Mouse (Mus musculus): Measurements from ENCODE around the gene Sytl1. TPM values are rescaled to one million over a fixed set of nuclear protein-coding genes. Genes with fewer than 3 reads are reported as not detected.

The Sytl1 gene
- polyA plus RNA-seq, 1 experiment = 3.4 TPM

DNA sequence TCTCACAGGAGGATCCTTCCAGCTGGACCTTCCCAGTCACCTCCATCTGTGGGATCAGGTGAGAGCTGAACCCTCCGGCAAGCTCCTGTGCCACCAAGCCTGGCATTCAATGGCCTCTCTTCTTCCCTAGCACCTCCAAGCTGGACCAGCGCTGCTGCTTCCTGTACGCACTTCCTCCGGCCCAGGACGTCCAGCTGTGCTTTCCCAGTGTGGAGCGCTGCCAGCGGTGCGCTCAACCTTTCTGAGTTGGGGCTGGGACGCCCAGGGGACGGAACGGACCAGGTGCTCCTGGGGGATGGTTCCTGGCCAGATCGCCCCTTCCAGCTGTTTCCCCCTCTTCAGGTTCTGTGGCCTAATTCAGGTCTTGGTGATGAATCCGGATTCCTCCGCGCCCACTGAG lies 15.8 kb downstream of the Sytl1 start:
- Histone ChIP-seq H3K27me3 (ENCODE audit: control insufficient read depth, insufficient read depth, insufficient read length) (no peaks in the 10 kb centered on the region), H3ac (ENCODE audit: control insufficient read depth, insufficient read length) (no peak overlapping the region), H3K36me3 (ENCODE audit: control insufficient read depth, insufficient read depth) (no peaks in the 10 kb centered on the region), H3K4me2 (ENCODE audit: low read depth) (no peak overlapping the region), H3K4me3 (no peak overlapping the region), H3K79me2 (ENCODE audit: control insufficient read depth, insufficient read depth) (no peaks in the 10 kb centered on the region)
- TF ChIP-seq TCF12 (IDR thresholded peaks at IDR 0.05; ENCODE audit: insufficient read depth, poor library complexity, severe bottlenecking) (no peak), MYOD1 (IDR thresholded peaks at IDR 0.05; ENCODE audit: control insufficient read depth in 1 of 3, insufficient read length in 2 of 3, low read depth in 2 of 3) (no peak), REST (IDR thresholded peaks at IDR 0.05; ENCODE audit: insufficient read depth, insufficient read length) (no peak), POLR2AphosphoS2 (IDR thresholded peaks at IDR 0.05; ENCODE audit: insufficient read length, low read depth) (no peak), MAX (IDR thresholded peaks at IDR 0.05; ENCODE audit: low read depth) (no peak), MYOG (IDR thresholded peaks at IDR 0.05; ENCODE audit: control insufficient read depth in 1 of 3, insufficient read depth in 1 of 3, insufficient read length in 2 of 3, low read depth in 2 of 3) (no peak), CEBPB (IDR thresholded peaks at IDR 0.05; ENCODE audit: insufficient read depth, poor library complexity, severe bottlenecking) (no peak), SRF (IDR thresholded peaks at IDR 0.05; ENCODE audit: control insufficient read depth, insufficient read length, low read depth) (no peak), TCF3 (IDR thresholded peaks at IDR 0.05; ENCODE audit: insufficient read length, low read depth) (no peak)

DNA sequence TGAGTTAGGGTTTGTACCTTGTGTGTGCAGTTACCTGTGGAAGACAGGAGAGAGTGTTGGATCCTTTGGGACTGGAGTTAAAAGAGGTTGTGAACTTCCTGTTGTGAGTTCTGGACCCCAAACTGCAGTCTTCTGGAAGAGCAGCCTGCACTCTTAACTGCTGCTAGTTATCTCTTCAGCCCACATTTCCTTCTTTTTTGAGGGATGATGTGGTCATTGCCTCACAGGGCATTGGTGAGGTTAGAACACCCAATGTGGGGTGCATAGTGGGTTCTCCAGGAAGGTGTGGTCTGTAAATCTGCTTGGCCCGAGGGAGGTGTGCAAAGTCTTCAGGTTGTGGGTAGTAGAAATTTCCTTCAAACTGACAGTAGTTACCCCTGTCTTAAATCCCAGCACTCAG lies 18.6 kb downstream of the Sytl1 start:
- Histone ChIP-seq H3K4me2 (ENCODE audit: low read depth) (no peak overlapping the region), H3K27me3 (ENCODE audit: control insufficient read depth, insufficient read depth, insufficient read length) (no peaks in the 10 kb centered on the region), H3K4me3 (no peak overlapping the region), H3K79me2 (ENCODE audit: control insufficient read depth, insufficient read depth) (no peaks in the 10 kb centered on the region), H3ac (ENCODE audit: control insufficient read depth, insufficient read length) (no peak overlapping the region), H3K36me3 (ENCODE audit: control insufficient read depth, insufficient read depth) (no peaks in the 10 kb centered on the region)
- TF ChIP-seq CEBPB (IDR thresholded peaks at IDR 0.05; ENCODE audit: insufficient read depth, poor library complexity, severe bottlenecking) (no peak), USF1 (IDR thresholded peaks at IDR 0.05; ENCODE audit: low read depth) (no peak), MYOD1 (IDR thresholded peaks at IDR 0.05; ENCODE audit: control insufficient read depth in 1 of 3, insufficient read length in 2 of 3, low read depth in 2 of 3) (no peak), SRF (IDR thresholded peaks at IDR 0.05; ENCODE audit: control insufficient read depth, insufficient read length, low read depth) (no peak), MAX (IDR thresholded peaks at IDR 0.05; ENCODE audit: low read depth) (no peak), POLR2AphosphoS2 (IDR thresholded peaks at IDR 0.05; ENCODE audit: insufficient read length, low read depth) (no peak), E2F4 (IDR thresholded peaks at IDR 0.05; ENCODE audit: insufficient read depth) (no peak), MYOG (IDR thresholded peaks at IDR 0.05; ENCODE audit: control insufficient read depth in 1 of 3, insufficient read depth in 1 of 3, insufficient read length in 2 of 3, low read depth in 2 of 3) (no peak), POLR2A (IDR thresholded peaks at IDR 0.05; ENCODE audit: insufficient read length, low read depth) (no peak), TCF12 (IDR thresholded peaks at IDR 0.05; ENCODE audit: insufficient read depth, poor library complexity, severe bottlenecking) (no peak), TCF3 (IDR thresholded peaks at IDR 0.05; ENCODE audit: insufficient read length, low read depth) (no peak), REST (IDR thresholded peaks at IDR 0.05; ENCODE audit: insufficient read depth, insufficient read length) (no peak)

- Histone ChIP-seq H3K79me2 (ENCODE audit: control insufficient read depth, insufficient read depth) (no peaks in the 10 kb centered on the region), H3K4me2 (ENCODE audit: low read depth) (no peak overlapping the region), H3K4me3 (no peak overlapping the region), H3ac (ENCODE audit: control insufficient read depth, insufficient read length) (no peak overlapping the region), H3K27me3 (ENCODE audit: control insufficient read depth, insufficient read depth, insufficient read length) (no peaks in the 10 kb centered on the region), H3K36me3 (ENCODE audit: control insufficient read depth, insufficient read depth) (no peaks in the 10 kb centered on the region)
- TF ChIP-seq MYOG (IDR thresholded peaks at IDR 0.05; ENCODE audit: control insufficient read depth in 1 of 3, insufficient read depth in 1 of 3, insufficient read length in 2 of 3, low read depth in 2 of 3) (no peak), USF1 (IDR thresholded peaks at IDR 0.05; ENCODE audit: low read depth) (no peak), POLR2A (IDR thresholded peaks at IDR 0.05; ENCODE audit: insufficient read length, low read depth) (no peak), SRF (IDR thresholded peaks at IDR 0.05; ENCODE audit: control insufficient read depth, insufficient read length, low read depth) (no peak), CEBPB (IDR thresholded peaks at IDR 0.05; ENCODE audit: insufficient read depth, poor library complexity, severe bottlenecking) (no peak), TCF3 (IDR thresholded peaks at IDR 0.05; ENCODE audit: insufficient read length, low read depth) (no peak), MYOD1 (IDR thresholded peaks at IDR 0.05; ENCODE audit: control insufficient read depth in 1 of 3, insufficient read length in 2 of 3, low read depth in 2 of 3) (no peak), MAX (IDR thresholded peaks at IDR 0.05; ENCODE audit: low read depth) (no peak), POLR2AphosphoS2 (IDR thresholded peaks at IDR 0.05; ENCODE audit: insufficient read length, low read depth) (no peak), REST (IDR thresholded peaks at IDR 0.05; ENCODE audit: insufficient read depth, insufficient read length) (no peak), E2F4 (IDR thresholded peaks at IDR 0.05; ENCODE audit: insufficient read depth) (no peak), TCF12 (IDR thresholded peaks at IDR 0.05; ENCODE audit: insufficient read depth, poor library complexity, severe bottlenecking) (no peak)
Observed at GRCm38 (mm10) chr4:133243538-133243937, 19.4 kb downstream of the Sytl1 start.

DNA sequence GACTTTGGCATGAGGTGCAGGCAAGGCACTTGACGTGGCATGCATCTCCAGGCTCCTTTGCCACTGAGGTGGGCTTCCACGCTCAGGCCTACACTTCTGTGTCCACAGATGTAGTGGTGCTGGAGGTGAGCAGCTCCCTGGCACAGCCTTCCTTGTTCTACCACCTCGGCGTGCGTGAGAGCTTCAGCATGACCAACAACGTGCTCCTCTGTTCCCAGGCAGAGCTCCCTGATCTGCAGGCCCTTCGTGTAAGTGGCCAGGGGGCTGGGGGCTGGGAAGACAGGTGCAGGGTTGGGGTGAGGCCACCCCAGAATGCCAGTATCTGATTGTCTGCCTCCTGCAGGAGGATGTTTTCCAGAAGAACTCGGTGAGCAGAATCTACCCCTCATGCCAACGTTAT lies 20.2 kb downstream of the Sytl1 start:
- Histone ChIP-seq H3ac (ENCODE audit: control insufficient read depth, insufficient read length) (no peak overlapping the region), H3K36me3 (ENCODE audit: control insufficient read depth, insufficient read depth) (no peaks in the 10 kb centered on the region), H3K79me2 (ENCODE audit: control insufficient read depth, insufficient read depth) (no peaks in the 10 kb centered on the region), H3K27me3 (ENCODE audit: control insufficient read depth, insufficient read depth, insufficient read length) (no peaks in the 10 kb centered on the region), H3K4me3 (peak overlapping the region; percentile 25), H3K4me2 (ENCODE audit: low read depth) (peak overlapping the region; percentile 90)
- TF ChIP-seq REST (IDR thresholded peaks at IDR 0.05; ENCODE audit: insufficient read depth, insufficient read length) = no peak
- no peak for TF ChIP-seq MYOG (IDR thresholded peaks at IDR 0.05; ENCODE audit: control insufficient read depth in 1 of 3, insufficient read depth in 1 of 3, insufficient read length in 2 of 3, low read depth in 2 of 3)
- no peak for TF ChIP-seq SRF (IDR thresholded peaks at IDR 0.05; ENCODE audit: control insufficient read depth, insufficient read length, low read depth)
- TF ChIP-seq MYOD1 (IDR thresholded peaks at IDR 0.05; ENCODE audit: control insufficient read depth in 1 of 3, insufficient read length in 2 of 3, low read depth in 2 of 3) = no peak
- TF ChIP-seq TCF3 (IDR thresholded peaks at IDR 0.05; ENCODE audit: insufficient read length, low read depth) = no peak
- TF ChIP-seq E2F4 (IDR thresholded peaks at IDR 0.05; ENCODE audit: insufficient read depth) = no peak
- TF ChIP-seq CEBPB (IDR thresholded peaks at IDR 0.05; ENCODE audit: insufficient read depth, poor library complexity, severe bottlenecking) = no peak
- no peak for TF ChIP-seq TCF12 (IDR thresholded peaks at IDR 0.05; ENCODE audit: insufficient read depth, poor library complexity, severe bottlenecking)
- no peak for TF ChIP-seq POLR2A (IDR thresholded peaks at IDR 0.05; ENCODE audit: insufficient read length, low read depth)
- no peak for TF ChIP-seq USF1 (IDR thresholded peaks at IDR 0.05; ENCODE audit: low read depth)
- no peak for TF ChIP-seq MAX (IDR thresholded peaks at IDR 0.05; ENCODE audit: low read depth)
- TF ChIP-seq POLR2AphosphoS2 (IDR thresholded peaks at IDR 0.05; ENCODE audit: insufficient read length, low read depth) = no peak
